Mouse (Mus musculus) heart, postnatal 14 days (tissue): ENCODE results near the gene Zfp872. TPM values are rescaled to one million over a fixed set of nuclear protein-coding genes. Genes with fewer than 3 reads are reported as not detected.
"Not testable (repeated sequence)": the region's sequence is repeated elsewhere in the genome, so short reads cannot be mapped to it uniquely, and the experiment has no call there.

Experiments
- DNase-seq, 2 experiments: peaks; one replicate each; pipeline ENCODE4 v3.0.0; 2021 to 2022
- intact Hi-C: fragments of 180-260 bp; cut with DNase I; formaldehyde crosslinking; loops from one replicate; pipeline ENCODE4 v1.15.1; 2025
- long read RNA-seq, 2 experiments: library from polyadenylated mRNA; stranded (forward); transcript quantifications; one replicate each; pipeline ENCODE4 v2.0.0; 2021
- total RNA-seq, 2 experiments: library from RNA; stranded (reverse); gene quantifications; 2 replicates each; pipeline ENCODE4 v1.2.3; 2021

The Zfp872 gene
- under 1 TPM; 0.17 to 0.27 TPM for total RNA-seq
- long read RNA-seq, experiment 1 = 0 reads
- long read RNA-seq, experiment 2 = 0 reads

DNA sequence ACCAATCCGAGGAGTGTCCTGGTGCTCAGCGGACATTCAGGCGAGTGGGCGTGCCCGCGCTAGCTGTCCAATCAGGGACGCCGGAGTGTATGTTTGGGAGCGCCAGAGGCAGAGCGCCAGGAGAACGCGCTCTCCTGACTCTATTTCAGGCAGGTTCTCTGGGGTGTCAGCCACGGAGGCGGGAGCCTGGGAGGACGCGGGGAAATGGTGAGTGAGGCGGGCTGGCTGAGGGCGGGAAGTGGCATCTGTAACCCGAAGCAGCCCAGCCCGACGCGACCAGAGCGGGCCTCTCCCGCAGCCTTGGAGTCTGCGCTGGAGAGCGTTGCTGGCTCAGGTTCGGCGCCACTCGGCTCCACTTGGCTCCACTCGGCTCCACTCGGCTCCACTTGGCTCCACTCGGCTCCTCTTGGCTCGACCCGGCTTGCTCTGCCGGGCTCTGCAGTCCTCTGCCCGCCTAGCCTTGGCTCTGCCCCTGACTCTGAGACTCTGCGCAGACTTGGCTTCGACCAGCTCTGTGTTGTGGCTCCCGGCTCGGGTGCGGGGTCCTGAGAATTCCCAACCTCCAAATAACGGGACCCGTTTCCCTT lies at the start of gene Zfp872:
Zfp872 (plus strand) TSS at position 66 of the 587 bp plus-strand sequence.
- intact Hi-C loops = no loop called here
- peak; percentile 31 to 39 for DNase-seq

DNA sequence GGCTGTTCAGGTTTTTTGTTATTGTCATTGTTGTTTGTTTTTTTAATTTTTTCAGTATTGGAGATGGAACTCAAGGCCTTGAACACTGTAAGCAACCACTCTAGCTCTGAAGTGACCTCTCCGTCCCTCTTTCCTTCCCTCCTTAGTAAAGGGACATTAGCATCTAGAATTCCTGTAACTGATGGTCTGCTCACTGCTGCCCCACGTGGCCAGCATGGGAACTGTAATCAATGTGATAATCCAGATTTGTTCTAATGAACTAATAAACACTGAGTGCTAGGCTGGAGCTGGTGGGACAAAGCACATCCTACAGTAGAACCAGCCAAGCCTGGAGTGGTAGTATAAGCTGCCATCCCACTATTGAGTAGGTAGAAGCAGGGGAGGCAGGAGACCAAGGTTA lies 49.4 kb upstream of the Zfp872 start:
- intact Hi-C loops = no loop called here
- DNase-seq = peak; percentile 30 to 47

DNA sequence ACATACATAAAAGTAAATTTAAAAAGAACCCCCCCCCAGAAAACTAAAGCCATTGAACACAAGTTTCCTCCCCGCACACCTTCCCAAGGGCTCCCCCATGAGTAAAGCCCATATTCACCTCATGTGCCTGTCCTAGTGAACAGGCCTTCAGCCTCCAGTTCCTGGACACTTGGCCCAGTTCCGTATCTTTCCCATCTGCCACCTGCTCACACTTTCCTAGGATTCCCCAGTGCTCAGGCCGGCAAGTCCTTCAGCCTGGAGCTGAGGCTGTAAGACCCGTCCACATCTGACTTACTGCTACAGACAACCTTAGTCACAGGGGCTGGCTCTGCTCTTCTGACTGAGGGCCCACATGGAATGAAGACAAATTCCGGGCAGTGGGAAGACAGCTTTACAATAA lies 48.1 kb upstream of the Zfp872 start:
- no peak for DNase-seq
- intact Hi-C loops = loop anchor here (5.0 kb wide), 1 partner anchor 162 kb away; no protein-coding TSS in a partner anchor

DNA sequence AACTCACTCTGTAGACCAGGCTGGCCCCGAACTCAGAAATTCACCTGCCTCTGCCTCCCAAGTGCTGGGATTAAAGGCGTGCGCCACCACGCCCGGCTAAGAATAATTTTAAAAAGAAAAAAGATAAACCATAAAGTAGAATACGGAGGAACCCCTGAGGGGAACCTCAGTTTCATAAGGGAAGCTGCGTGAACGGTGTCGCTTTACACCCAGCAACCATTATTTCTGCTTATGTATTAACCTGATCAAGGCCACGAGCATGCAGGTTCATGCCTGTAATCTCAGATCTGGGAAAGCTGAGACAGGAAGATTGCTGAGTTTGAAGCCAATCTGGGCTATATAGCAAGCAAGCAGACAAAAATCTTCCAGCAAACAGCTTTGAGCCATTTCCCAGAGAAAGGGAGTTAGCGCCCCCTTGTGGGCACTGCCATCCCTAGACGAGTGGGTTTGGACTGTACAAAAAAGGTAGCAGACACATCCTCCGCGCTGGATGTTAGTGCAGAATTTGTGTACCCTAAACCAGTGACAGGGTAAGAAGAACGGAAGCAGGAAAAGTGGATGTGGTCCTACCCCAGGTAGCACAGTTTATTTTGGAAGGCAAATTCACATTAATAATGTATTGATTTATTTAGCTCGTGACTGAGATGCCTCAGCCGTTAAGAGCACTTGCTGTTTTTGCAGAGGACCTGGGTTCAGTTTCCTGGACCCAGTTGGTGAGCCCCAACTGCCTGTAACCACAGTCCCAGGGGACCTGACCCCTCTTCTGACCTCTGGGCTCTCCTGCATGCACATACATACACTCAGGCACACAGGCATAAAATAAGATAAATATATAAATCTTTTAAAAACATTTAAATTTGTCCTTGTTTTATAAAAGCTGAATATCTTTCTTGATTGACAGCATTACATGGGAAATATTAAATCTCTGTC lies 44.5 kb upstream of the Zfp872 start:
- peak; percentile 86 to 92 for DNase-seq
- intact Hi-C loops = loop anchor here (1.0 to 5.0 kb wide), 2 partner anchors 77 to 166 kb away; no protein-coding TSS in a partner anchor

DNA sequence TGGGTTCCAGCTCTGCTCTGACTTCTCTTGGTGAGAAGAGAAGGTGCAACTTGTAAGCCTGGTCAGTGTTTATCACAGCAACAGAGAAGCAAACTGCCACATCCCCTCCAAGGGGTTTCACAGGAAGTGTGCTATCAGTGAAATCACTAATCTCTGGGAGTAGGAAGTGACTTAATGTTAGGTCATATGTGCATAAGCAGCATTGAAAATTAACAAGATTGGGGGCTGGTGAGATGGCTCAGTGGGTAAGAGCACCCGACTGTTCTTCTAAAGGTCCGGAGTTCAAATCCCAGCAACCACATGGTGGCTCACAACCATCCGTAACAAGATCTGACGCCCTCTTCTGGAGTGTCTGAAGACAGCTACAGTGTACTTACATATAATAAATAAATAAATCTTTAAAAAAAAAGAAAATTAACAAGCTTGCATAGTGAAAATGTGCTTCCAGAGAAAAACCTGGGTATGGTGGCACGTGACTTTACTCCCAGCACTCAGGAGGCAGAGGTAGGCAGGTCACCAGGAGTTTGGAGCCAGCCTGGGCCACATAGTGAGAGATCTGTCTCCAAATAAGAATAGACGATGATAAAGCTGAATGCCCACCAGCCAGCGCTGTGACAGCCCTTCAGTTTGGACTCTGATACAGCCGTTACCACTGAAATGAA lies 43.5 kb upstream of the Zfp872 start:
- intact Hi-C loops = loop anchor here (5.0 kb wide), 1 partner anchor 167 kb away; no protein-coding TSS in a partner anchor
- no peak for DNase-seq

DNA sequence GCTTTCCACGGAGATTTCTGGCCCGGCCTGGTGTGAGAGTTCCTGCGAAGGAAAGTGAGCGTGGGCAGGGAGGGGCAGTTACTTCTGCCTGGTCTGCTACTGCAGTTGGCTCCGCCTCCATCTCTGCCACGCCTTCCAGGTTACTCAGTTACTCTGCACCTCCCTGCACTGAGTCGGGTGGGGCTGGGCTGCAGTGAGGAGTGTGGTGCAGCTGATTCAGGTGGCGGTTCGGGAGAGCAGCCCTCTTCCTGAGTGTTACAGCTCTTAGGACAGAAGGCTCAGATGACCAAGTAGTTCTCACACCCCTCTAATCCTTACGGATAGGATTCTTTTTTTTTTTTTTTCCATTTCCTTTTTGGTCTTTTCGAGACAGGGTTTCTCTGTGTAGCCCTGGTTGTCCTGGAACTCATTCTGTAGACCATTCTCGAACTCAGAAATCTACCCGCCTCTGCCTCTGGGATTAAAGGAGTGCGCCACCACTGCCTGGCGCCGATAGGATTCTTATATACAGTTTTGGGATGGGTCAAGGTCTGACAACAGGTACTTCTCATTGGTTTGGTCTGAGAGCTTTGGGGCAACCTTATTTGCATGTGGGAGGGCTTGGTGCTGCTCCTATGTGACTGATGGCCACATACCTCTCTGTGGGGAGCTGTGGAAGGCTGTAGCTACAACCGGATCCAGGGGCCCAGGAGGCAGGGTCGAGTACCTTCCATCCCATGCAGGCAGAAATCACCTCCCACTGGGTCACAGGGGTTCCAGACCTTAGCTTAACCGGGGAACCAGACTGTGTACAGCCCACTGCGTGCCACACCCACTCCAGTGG lies 38.3 kb upstream of the Zfp872 start:
- intact Hi-C loops = no loop called here
- no peak for DNase-seq

DNA sequence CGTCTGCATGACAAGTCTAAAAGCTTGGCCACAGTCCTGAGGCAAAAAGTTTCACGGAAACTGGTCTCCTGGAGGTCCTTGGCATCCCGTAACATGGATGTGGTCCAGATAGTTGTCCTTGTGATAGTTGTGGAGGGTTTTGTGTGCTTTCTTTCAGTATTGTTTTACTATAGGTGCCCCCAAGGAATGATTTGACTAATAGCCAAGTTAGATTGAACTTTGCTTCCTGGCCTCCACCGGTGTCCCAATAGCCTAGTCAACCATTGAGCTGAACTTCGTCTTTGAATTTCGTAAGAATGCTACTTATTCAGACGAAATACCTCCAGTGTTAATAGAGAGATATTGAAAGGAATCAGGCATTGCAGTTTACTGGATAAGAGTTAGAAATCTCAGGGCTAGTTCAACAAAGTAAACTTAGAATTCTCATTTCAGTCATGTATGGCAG lies 37.6 kb upstream of the Zfp872 start:
- DNase-seq, intact Hi-C loops: not testable (repeated sequence)

DNA sequence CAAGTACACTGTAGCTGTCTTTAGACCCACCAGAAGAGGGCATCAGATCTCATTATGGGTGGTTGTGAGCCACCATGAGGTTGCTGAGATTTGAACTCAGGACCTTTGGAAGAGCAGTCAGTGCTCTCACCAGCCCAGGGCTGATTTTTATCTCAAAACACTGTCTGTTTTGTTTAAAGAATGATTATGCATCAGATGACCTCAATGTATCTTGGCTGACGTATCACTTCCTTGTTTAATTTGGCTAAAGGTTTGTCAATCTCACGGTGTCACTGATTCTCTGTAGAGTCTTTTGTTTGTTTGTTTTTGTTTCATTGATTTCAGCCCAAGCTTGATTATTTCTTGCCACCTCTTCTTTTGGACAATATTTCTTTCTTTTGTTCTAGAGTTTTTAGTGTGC lies 36.9 kb upstream of the Zfp872 start:
- no peak for DNase-seq
- intact Hi-C loops = no loop called here

DNA sequence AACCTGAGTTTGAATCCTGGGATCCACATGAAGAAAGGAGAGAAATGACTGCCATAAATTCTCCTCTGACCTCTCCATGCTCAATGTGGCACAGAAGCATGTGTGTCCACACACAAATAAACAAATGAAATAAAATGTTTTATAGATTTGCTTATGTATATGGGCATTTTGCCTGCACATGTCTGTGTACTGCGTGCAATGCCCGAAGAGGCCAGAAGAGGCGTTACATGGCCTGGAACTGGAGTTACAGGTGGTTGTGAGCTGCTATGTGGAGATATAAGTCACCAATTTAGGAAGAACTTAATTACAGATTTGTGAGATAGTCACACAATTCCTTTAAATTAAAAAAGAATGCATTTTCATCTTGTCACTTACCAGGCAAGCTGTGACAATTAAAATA lies 34.1 kb upstream of the Zfp872 start:
- intact Hi-C loops = no loop called here
- DNase-seq = no peak

DNA sequence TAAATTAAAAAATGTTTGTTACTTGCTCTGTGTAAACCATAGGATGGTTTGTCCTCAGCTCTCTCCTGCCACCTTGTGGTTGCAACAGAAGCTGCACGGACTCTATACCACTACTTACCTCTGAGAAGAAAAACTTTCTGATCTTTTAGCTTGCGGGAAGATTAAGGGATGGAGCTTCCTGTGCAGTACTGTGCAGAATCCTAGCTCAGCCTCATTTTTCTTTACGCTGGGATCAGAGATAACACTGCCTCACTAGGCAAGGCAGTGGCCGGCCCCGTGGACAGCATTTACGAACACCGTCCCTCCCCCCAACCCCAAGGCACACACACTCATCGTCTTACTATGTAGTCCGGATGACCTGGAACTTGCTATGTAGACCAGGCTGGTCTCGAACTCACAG lies 32.3 kb upstream of the Zfp872 start:
- DNase-seq = peak; percentile 73 to 82
- intact Hi-C loops = loop anchor here (2.0 to 5.0 kb wide), 2 partner anchors 69 to 252 kb away; partner anchors contain the start of gene Zfp809

DNA sequence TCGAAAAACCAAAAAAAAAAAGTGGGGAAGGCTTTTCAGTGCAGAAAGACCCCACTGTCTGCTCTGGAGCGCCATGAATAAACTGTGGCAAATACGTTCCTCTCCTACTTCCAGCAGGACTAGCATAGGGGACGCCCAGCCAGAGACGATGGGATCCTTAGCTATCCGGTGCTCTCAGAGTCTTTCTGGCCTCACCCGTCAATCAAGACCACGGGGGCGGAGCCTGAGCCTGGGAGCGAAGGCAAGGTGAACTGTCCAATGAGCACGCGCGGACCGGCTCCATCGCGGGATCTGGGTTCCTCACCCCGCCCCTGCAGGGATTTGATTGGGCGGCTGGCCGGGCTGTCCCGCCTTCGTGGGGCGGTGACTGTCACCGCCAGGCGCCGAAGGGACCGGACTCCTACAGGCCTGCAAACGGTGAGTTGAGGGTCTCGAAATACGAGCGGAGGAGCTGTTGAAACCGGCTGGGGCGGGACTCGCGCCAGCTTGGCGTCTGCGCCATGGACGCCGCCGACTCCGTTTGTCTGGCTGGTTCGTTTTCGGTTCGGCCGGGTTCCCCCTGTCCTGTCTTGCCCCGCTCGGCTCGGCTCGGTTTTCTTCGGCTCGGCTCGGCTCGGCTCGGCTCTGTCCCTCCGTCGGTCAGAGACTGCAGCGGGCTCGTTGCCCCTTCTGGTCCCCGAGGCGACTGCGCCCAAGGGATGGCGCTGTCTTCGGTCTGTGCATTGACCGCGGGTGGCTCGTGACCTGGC lies 31.2 kb upstream of the Zfp872 start, which contains the start of gene Pigyl:
Pigyl (plus strand) TSS at position 350 of the 749 bp plus-strand sequence.
- intact Hi-C loops = loop anchor here (2.0 to 5.0 kb wide), 2 partner anchors 68 to 251 kb away; partner anchors contain the start of gene Zfp809

DNA sequence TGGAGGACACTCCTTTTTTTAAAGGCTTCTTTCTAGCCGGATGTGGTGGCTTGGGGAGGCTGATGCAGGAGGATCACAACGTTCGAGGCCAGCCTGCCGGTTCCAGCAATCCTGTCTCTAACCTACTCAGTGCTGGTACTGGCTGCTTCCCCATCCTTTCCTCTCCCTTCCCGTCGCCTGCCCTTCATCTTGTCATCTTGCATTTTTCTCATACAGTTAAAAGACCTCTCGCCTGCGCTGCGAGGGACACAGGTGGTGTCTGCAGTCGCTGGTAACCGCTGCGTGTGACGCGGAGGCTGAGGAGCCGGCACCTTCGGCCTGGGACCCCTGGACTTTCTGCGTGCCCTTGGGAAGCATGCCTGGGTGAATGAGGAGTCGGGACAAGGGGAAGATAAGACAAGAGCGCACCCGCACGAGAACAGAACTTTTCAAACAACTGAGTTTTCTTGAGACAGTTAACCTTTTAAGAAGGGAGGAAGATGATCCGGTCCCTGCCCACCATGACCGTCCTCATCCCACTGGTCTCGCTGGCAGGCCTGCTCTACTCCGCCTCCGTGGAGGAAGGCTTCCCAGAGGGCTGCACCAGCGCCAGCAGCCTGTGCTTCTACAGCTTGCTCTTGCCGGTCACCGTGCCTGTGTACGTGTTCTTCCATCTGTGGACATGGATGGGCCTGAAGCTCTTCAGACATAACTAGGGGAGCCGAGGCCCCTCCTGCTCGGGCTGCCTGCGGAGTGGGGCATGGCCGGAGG lies 30.2 kb upstream of the Zfp872 start:
- intact Hi-C loops = loop anchor here (2.0 to 5.0 kb wide), 2 partner anchors 67 to 250 kb away; partner anchors contain the start of gene Zfp809
- DNase-seq = no peak

More for the DNA sequence above, 31.2 kb upstream of the Zfp872 start, which contains the start of gene Pigyl:
- peak; percentile 99 to 100 for DNase-seq

DNA sequence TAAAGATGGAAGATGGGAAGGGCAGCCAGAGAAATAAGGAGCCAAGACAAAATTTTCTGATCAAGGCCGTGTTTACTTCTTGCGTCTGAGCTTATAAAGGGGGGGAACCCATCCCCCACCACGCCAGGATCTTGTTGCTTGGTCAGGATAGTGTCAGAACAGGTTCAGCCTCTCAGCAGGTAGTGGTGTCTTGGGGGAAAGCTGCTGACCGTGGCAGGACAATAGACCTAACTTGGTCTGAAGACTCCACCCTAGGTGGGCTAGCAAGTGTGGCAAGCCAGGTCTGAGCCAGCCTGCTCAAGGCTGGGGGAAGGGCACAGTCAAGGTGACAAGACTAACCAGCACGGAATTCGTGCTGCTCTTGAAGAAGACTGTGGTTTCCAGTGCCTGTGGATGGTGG lies 26.6 kb upstream of the Zfp872 start:
- intact Hi-C loops = no loop called here
- no peak for DNase-seq

DNA sequence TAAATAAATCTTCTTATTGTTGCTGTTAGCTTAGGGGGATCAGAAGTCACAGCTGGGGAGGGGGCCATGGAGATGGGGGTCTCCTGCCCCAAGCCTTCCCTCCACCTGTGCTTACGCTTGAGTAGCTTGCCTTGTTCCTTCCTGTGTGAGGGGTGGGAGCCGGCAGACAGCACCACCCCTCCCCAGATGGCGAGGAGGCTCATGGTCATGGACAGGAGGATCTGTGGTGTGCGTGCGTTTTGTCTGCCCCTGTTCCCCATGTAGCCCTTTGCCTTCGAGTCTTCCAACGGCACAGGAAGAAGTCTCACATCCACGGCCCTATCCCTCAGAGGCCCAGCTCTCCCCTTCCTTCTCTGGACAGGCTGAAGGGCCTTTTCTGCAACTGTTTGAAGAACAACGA lies 25.6 kb upstream of the Zfp872 start:
- intact Hi-C loops = no loop called here

DNA sequence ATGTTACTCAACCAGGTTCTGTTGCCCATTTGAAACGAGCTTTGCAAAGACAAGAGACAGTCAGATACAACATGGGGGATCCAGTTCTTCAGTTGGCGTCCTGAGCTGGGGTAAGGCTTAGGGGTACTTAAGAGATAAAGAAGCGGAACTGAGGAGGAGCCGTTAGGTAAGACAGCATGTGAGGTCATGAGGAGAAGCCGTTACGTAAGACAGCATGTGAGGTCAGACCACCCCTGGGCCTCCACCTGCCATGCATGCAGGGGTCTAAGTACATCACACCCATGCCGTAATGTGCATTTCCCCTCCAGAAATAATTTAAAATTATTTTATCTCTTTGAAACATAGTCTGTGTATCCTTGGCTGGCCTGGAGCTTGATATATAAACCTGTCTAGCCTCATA lies 25.0 kb upstream of the Zfp872 start:
- DNase-seq = no peak
- intact Hi-C loops = no loop called here

More for the DNA sequence above, 25.6 kb upstream of the Zfp872 start:
- no peak for DNase-seq

DNA sequence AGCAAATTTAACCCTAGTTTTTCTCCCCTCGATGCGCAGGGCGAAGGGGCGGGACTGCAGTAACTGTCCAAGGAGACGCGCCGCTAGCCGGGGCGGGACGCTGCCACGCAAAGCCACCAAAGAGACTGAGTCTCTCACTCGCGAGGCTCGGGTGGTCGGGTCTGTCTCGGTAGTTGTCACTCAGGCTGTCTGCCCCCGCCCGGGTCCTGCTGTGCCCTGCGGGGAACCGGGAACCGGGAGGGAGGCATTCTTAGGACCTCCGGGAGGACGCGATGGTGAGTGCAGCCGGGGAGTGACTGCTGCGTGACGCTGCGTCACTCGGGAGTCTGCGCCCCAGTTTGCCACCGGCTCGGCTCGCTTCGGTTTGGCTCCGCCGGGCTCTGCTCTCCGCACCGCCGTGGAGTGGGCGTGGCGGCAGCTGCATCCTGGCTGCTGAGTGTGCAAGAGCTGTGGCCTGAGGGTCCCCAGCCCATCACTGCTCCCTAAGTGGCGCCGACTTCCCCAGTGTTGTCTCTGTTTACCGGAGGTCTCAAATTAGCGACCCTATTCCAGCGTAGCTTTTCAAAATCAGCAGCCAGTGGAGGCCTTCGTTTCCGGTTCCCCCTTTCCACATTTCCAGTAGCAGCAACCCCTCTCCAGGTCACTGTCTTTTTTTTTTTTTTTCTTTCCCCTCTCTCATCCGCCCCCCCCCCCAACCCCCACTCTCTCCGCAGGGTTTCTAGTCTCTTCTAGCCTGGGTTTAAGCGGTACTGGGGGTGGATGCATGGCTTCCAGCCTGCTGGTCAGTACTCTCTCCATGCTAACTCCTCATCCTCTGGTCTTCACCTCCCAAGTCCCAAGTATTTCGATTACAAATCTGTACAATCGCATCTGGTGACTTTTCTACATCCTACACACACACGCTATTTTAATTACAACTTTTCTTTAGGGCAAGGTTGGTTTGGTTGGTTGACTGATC lies 22.9 kb upstream of the Zfp872 start:
- peak; percentile 29 to 50 for DNase-seq
- intact Hi-C loops = no loop called here

DNA sequence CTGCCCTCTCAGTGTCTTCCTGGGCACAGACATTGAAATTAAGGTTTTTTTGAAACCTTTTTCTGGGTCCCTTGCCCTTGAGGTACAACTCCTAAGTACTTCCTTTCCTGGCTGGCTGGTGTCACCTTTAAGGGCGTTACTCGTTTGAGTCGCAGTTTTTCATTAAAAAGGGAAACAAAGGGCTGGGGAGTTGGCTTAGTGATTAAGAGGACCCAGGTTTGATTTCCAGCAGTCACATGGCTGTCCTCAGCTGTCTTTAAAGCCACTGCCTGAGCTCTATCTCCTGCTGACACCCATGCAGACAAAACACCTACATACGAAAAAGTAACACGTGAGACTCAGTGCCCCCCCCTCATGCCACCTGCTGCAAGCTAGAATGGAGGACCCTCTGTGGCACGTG lies 21.9 kb upstream of the Zfp872 start:
- intact Hi-C loops = no loop called here
- no peak for DNase-seq
